Mouse (Mus musculus): ENCODE data around the gene Gabrb2.

DNA sequence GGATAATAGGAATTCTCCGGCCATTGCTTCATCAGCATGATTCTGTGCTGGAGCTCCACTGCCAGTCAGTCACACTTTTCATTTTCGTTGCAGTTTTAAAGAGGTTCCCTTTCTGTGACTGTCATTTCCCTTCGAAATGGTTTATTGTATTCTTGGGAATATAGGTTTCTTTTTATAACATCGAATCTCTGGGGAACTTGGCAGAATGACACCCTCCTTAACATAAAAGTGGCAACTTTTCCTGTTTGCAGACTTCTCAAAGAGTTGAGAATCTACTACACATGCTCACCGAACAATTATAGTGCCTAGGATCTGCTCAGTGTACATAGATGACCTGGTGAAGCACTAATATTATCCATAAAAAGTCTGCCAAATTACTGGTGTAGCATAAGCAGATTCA, 146.5 kb downstream of the Gabrb2 start:
- TF ChIP-seq MAX (IDR thresholded peaks at IDR 0.05; ENCODE audit: low read depth) (no peak), POLR2A (IDR thresholded peaks at IDR 0.05; ENCODE audit: insufficient read length, low read depth) (no peak), CEBPB (IDR thresholded peaks at IDR 0.05; ENCODE audit: insufficient read depth, poor library complexity, severe bottlenecking) (no peak), MYOG (IDR thresholded peaks at IDR 0.05; ENCODE audit: control insufficient read depth in 1 of 3, insufficient read depth in 1 of 3, insufficient read length in 2 of 3, low read depth in 2 of 3) (no peak)
